Mouse (Mus musculus) small intestine, adult 2 months (tissue): ENCODE results near the gene Tmem220. TPM values are rescaled to one million over a fixed set of nuclear protein-coding genes. Genes with fewer than 3 reads are reported as not detected.

Experiments
- H3K27ac ChIP-seq: fragments of 200-500 bp; 2 replicates; pipeline ENCODE4 v1.5.1; 2012; ENCODE audit warnings: low read depth, low read length, control low read depth, inconsistent platforms; ENCODE audit not compliant: insufficient read depth
- H3K27me3 ChIP-seq: fragments of 200-500 bp; 2 replicates; pipeline ENCODE4 v1.6.1; 2012; ENCODE audit warnings: mild to moderate bottlenecking, moderate library complexity, low read length, inconsistent platforms; ENCODE audit not compliant: control insufficient read depth, insufficient read depth
- H3K36me3 ChIP-seq: fragments of 200-500 bp; 2 replicates; pipeline ENCODE4 v1.6.1; 2012; ENCODE audit warnings: mild to moderate bottlenecking, low read length, control low read depth, inconsistent platforms; ENCODE audit not compliant: control insufficient read depth, insufficient read depth
- H3K4me1 ChIP-seq: fragments of 200-500 bp; 2 replicates; pipeline ENCODE4 v1.6.1; 2012; ENCODE audit warnings: low read length, inconsistent platforms, mixed read lengths; ENCODE audit not compliant: control insufficient read depth, insufficient read depth, insufficient read length
- H3K4me3 ChIP-seq: fragments of 200-500 bp; 2 replicates; pipeline ENCODE4 v1.5.1; 2012; ENCODE audit warnings: low read depth, mild to moderate bottlenecking, control low read depth, inconsistent platforms, low read length, moderate library complexity
- CTCF ChIP-seq: fragments of 200-500 bp; IDR thresholded peaks from 2 replicates; pipeline ENCODE4 v1.5.1; 2012; ENCODE audit warnings: low read depth, mild to moderate bottlenecking, control low read depth, inconsistent platforms, low read length, moderate library complexity, mixed read lengths; ENCODE audit not compliant: insufficient replicate concordance, insufficient read length; ENCODE audit errors: extremely low read depth
- POLR2A ChIP-seq: fragments of 200-500 bp; IDR thresholded peaks from 2 replicates; pipeline ENCODE4 v1.6.1; 2012; ENCODE audit warnings: low read depth, mild to moderate bottlenecking, control low read depth, inconsistent platforms, low read length, moderate library complexity
- WGBS: fragments of 180-500 bp; shearing (Covaris S2); methylation state at CpG from one replicate; pipeline ENCODE4 v1.1.7; 2018; 5-methylcytosine and 5-hydroxymethylcytosine counted together
- polyA plus RNA-seq: library from polyadenylated mRNA; depleted of rRNA; stranded (reverse); fragments of >200 nt; gene quantifications from 2 replicates; pipeline ENCODE4 v1.2.3, GENCODE M21; 2012; rRNA removed

Tmem220 gene
- polyA plus RNA-seq = 2.7 and 3.6 TPM in 2 replicates

DNA sequence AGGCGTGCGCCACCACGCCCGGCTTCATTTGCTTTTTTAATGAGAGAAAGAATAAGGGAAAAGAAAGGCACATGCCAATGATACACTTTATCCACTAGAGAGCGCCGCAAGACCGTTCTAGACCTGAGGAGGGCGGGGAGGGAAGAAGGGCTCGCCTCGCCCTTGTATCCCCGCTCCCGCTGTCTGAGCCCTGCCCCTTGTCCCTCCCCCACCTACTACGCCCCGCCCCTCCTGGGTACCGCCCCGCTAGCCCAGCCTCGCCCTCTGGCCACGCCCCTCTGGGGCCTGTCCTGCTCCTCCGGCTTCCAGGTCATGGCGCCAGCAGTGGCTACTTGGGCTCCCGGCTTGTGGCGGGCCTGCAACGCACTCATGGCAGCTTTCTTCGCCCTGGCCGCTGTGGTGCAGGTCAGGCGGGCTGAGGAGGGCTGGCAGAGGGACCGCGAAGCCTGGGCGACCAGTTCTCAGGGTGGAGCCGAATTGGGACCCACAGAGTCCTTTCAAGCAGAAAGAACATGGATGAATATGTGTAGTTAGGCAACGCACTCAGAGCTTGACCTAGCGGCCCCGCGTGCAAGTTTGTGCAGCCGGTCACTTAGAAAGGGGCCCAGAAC lies at the start of gene Tmem220:
Gene Tmem220, plus strand, starts transcription at position 288 of the 611 bp plus-strand sequence.
- TF ChIP-seq CTCF (peak; percentile 88), POLR2A (peak; percentile 93)
- peak within 1 kb of the TSS; percentile 88 for H3K4me3 ChIP-seq
- under 1% methylated on average over 35 of the region's 35 CpGs for WGBS
- no peaks in the 10 kb centered on the region for H3K36me3 ChIP-seq
- H3K27me3 ChIP-seq = no peaks in the 10 kb centered on the region
- H3K4me1 ChIP-seq = peaks cover 7% of the 10 kb centered on the region; the same call in 1 of the 2 replicates
- 0 out of 2 replicates have a peak within 1 kb of the TSS, but pooled peaks have one; percentile 19 for H3K27ac ChIP-seq

DNA sequence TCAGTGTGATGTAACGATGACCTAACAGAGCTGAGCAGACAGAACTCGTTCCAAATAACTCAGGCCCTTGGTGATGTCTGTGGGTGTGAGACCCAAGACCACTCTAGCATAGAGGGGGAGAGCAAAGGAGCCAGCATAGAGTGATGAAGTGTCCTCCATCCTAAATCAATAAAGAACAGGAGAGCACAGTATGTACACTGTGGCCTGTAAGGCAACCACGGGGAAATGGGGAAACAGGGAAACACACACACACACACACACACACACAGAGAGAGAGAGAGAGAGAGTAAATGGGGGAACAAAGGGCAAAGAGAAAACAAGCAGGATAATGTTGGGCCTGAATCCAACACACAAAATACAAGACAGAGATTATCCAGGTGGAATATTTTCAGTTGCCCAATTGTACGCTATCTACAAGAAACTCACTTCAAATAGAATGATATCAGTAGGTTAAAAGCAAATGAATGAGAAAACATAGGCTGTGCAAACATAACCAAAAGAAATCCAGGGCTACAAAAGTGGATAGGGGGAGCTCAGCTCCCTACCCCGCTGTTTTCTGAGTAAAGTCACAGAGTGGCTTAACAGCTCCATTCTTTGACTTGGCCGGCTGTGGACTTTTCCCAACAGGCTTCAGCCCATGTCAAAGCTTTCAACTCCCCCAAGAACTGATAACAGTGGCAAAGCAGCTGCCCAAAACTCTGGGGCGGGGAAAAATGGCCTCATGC lies 49.2 kb upstream of the Tmem220 start:
- 77% methylated on average over 7 of the region's 7 CpGs for WGBS

DNA sequence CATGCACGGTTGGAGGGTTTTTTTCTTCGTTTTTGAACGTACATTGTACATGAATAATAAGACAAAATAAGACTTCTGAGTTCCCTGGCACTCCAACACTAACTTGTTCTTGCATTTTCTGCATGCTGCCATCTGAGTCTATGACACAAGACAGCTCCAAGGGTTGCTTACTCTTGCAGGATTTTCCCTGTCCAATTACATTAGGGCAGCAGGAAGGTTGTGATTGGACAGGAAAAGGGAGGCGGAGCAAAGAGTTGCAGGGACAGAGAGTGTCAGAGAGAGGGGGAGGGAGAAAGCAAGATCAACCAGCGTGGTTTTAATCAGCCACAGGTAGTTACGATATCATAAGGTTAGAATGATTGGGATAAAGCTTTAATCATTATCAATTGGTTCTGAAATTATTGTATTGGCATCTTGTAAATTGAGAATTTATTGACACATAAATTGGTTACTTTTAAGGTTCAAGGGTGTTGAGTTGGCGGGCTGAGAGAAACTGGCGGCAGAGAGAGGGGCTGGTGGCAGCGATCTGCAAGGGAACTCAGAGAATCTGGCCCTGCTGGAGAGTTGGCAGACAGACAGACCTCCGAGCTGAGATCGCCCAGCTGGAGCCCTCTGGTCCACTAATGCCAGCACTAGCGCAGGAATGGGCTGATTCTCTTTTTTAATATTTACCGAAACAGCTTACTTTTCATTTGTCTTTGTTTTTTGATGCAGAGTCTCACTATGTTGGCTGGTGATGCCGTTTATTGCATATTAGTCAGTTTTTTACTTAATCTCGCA lies 43.4 kb upstream of the Tmem220 start:
- no peak overlapping the region for H3K4me3 ChIP-seq
- 78% methylated on average over 15 of the region's 15 CpGs for WGBS
- peaks cover 2% of the 10 kb centered on the region; the same call in 1 of the 2 replicates for H3K4me1 ChIP-seq
- TF ChIP-seq CTCF = no peak
- H3K27me3 ChIP-seq = no peaks in the 10 kb centered on the region
- no peak overlapping the region for H3K27ac ChIP-seq
- H3K36me3 ChIP-seq = no peaks in the 10 kb centered on the region

More for the DNA sequence above, 49.2 kb upstream of the Tmem220 start:
- no peak overlapping the region for H3K27ac ChIP-seq
- H3K36me3 ChIP-seq = no peaks in the 10 kb centered on the region
- no peaks in the 10 kb centered on the region for H3K27me3 ChIP-seq
- peaks cover 11% of the 10 kb centered on the region; the same call in 1 of the 2 replicates for H3K4me1 ChIP-seq
- H3K4me3 ChIP-seq = no peak overlapping the region
- no peak for TF ChIP-seq POLR2A
- TF ChIP-seq CTCF = no peak

DNA sequence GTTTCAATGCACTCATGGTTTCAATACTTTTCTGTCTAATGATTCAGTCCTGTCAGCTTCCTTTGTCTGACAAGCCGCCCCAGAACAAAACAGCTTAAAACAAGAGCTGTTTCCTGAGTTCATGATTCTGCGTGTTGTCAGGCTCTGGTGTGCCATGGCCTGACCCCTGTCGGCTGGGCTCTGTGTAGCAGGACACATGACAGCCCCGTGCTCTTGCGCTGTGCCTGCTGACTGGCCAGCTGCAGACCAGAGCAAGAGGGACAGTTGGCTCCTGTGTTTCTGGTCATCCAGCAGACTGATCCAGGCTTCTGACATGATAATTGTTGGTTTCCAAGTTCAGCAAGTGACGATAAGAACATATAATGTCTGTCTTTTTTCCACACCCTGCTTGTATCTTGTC lies 42.2 kb upstream of the Tmem220 start:
- WGBS = 25% methylated on average over 6 of the region's 6 CpGs
- Histone ChIP-seq H3K4me1 (peaks cover 2% of the 10 kb centered on the region; the same call in 1 of the 2 replicates), H3K4me3 (no peak overlapping the region), H3K36me3 (no peaks in the 10 kb centered on the region), H3K27ac (peak overlapping the region; percentile 51), H3K27me3 (no peaks in the 10 kb centered on the region)
- TF ChIP-seq POLR2A = no peak
- TF ChIP-seq CTCF = peak; percentile 64

DNA sequence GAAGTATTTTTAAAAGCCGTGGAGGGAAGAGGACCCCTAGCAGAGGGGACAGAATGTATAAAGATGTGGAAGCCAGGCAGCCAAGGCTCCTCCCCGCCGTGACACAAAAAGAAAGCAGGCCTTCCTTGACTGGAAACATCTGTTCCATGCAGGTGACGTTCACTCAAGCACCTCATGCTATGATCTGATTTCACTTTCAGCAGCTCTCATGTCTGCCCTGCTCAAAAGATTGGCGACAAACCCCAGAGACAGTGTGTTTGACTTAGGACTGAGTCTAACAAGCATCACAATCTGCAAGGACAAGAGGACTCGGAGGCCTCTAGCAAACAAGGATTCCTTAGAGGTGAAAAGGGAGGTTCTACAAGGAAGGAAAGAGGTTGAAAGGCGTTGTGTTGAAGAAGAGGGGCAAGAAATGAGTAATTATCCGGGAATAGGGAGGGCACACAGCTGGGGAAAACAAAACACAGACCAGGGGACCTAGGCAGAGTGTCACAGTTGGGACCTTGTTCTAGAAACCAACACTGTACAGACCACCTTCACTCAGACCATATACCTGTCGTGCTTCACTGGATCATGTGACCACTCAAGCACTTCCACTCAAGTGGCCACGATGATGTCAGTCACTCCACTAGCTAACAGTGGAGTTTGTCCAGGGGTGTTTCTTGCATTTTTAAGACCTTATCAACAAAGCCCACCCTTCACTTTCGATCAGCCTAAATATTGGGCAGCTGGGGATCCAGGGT lies 41.4 kb upstream of the Tmem220 start:
- whole genome bisulfite sequencing = 62% methylated on average over 11 of the region's 11 CpGs
- Histone ChIP-seq H3K27me3 (no peaks in the 10 kb centered on the region), H3K36me3 (no peaks in the 10 kb centered on the region), H3K27ac (peak overlapping the region; percentile 51), H3K4me1 (peaks cover 2% of the 10 kb centered on the region; the same call in 1 of the 2 replicates), H3K4me3 (no peak overlapping the region)
- TF ChIP-seq CTCF = no peak
- no peak for TF ChIP-seq POLR2A
